Mouse (Mus musculus) thymus, adult 2 months (tissue): ENCODE data around the gene Psmd2.

ENCODE experiments used
- CTCF ChIP-seq: fragments of 200-500 bp; IDR thresholded peaks from 2 replicates; pipeline ENCODE4 v1.5.1; 2012; ENCODE audit warnings: mild to moderate bottlenecking, control low read depth, low read length, moderate library complexity, borderline replicate concordance; ENCODE audit not compliant: control insufficient read depth, poor library complexity, insufficient read depth; ENCODE audit errors: extremely low read depth
- POLR2A ChIP-seq: fragments of 200-500 bp; IDR thresholded peaks from 2 replicates; pipeline ENCODE4 v1.6.1; 2012; ENCODE audit warnings: mild to moderate bottlenecking, low read length, control low read depth, moderate library complexity; ENCODE audit not compliant: control insufficient read depth, poor library complexity, insufficient read depth; ENCODE audit errors: extremely low read depth

GRCm38 (mm10) chr16:20703699-20704400 is 52.4 kb downstream of the Psmd2 start:
- TF ChIP-seq CTCF (no peak), POLR2A (no peak)
